In genomic region chr15:10881726-10882125, GRCm38 (mm10) we compare ENCODE assay signal across 10 mouse cellular contexts.
"Had no signal": no experiment of that assay in that cellular context is flagged by ENCODE, and none has a peak within 500 bp of the region (broad histone marks: within the 10 kb centered on the region; RNA-seq: fewer than 3 reads in every experiment).

No protein-coding gene starts in this region.

- ATAC-seq: midbrain, embryonic 16.5 days had no signal

- H3K9ac ChIP-seq: limb, embryonic 13.5 days; liver, embryonic 14.5 days; midbrain, embryonic 12.5 days; neural tube, embryonic 13.5 days had no signal

- H3K36me3 ChIP-seq: limb, embryonic 13.5 days; midbrain, embryonic 12.5 days; neural tube, embryonic 13.5 days had no signal

- DNase-seq: kidney, adult 2 months; kidney, postnatal 25 days; layer of hippocampus, postnatal 36 days; lung, adult 18-20 months; right cerebral cortex, postnatal 14 days had no signal

- H3K27me3 ChIP-seq: limb, embryonic 13.5 days; midbrain, embryonic 12.5 days; neural tube, embryonic 13.5 days had no signal

- H3K4me3 ChIP-seq: limb, embryonic 13.5 days; midbrain, embryonic 12.5 days; neural tube, embryonic 13.5 days had no signal

- H3K4me2 ChIP-seq: limb, embryonic 13.5 days; midbrain, embryonic 12.5 days; neural tube, embryonic 13.5 days had no signal

- H3K27ac ChIP-seq: liver, embryonic 14.5 days; midbrain, embryonic 12.5 days; neural tube, embryonic 13.5 days had no signal

- H3K4me1 ChIP-seq: midbrain, embryonic 12.5 days; neural tube, embryonic 13.5 days had no signal
